Mouse (Mus musculus): ENCODE measurements around the gene Tmem30c.

Tmem30c gene

DNA sequence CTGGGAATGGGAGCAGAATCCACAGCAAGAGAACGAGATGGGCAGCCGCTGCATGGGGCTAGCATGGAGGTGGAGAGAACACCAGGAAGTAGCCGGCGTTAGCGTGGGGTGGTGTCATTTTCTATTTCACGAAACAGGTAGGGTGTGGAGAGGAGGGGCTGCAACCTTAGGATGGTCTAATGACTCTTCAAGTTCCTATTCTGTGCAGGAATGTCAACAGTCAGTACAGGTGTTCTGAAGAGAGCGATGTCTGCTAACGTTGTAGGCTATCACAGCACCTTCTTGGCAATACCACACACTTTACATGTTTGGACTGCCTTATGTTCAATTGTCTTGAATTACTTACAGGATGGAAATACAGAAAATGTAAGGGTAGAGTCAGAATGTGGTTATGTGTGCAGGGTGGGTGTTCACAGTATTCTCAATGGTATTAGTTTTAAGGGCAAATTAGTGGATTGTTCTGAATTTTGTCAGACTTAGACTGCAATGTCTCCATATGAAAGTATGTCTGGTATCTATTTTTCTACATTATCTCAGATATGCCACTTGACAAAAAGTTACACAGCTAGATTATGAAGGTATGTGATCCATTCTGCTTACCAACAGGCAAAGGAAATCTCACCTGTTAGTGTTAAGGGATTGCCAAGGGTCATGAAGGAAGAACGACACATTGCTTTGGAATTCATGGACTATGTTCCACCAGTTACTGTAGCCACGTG lies 2.7 kb upstream of the Tmem30c start:
- DNase-seq (ENCODE audit: low read depth, low spot score), result no peak

DNA sequence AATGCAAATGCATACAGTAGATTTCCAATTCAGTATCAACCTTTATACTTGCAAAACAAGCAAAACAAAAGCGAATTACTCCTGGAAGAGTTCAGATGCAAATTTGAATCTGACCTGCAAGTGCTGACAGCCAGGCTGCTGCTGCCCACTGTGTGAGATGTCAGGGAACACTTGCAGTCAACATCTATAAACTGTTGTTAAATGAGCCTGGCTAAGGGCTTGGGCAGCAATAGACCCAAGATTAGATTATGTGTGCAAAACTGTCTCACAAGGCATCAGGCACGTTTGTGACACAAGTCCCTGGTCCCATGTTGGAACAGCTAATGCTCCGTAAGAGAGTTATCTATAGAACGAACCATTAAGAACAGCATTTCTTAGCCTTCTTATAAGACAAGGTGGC lies 369 bp downstream of the Tmem30c start:
- no peak for DNase-seq (ENCODE audit: low read depth, low spot score)

DNA sequence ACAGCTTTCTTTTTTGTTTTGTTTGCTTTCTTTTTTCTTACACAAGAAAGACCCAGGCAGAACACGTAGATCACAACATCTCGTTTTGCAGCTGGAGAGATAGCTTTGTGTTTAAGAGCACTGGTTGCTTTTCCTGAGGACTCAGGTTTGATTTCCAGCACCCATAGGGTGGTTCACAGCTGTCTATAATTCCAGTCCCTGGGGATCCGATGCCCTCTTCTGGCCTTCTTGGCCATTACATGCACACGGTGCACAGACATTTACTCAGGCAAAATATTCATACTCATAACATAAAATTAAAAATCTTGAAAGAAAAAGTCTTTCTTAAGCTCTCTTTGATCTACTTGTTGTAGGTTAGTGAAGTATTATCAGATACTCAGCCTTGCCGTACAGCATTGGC lies 969 bp downstream of the Tmem30c start:
- DNase-seq (ENCODE audit: low read depth, low spot score), result no peak

DNA sequence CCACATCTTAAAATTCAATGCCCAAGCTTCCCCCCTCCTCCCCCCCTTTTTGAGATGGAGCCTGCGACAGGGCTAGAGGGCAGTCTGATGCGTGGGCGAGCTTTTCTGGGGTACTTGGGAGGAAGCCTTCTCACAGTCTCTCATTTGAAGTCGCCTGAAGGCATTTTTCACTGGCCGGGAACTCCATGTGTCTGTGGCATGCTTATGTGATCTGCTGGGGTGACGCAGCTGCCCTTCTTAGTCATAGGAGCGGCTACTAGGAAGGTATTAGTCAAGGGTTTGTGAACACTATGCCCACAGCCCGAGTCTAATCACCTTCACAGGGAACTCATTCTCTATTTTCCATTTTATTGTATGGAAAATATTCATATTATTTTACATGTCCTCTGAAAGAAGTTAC lies 11.2 kb downstream of the Tmem30c start:
- DNase-seq (ENCODE audit: low read depth, low spot score), result no peak

DNA sequence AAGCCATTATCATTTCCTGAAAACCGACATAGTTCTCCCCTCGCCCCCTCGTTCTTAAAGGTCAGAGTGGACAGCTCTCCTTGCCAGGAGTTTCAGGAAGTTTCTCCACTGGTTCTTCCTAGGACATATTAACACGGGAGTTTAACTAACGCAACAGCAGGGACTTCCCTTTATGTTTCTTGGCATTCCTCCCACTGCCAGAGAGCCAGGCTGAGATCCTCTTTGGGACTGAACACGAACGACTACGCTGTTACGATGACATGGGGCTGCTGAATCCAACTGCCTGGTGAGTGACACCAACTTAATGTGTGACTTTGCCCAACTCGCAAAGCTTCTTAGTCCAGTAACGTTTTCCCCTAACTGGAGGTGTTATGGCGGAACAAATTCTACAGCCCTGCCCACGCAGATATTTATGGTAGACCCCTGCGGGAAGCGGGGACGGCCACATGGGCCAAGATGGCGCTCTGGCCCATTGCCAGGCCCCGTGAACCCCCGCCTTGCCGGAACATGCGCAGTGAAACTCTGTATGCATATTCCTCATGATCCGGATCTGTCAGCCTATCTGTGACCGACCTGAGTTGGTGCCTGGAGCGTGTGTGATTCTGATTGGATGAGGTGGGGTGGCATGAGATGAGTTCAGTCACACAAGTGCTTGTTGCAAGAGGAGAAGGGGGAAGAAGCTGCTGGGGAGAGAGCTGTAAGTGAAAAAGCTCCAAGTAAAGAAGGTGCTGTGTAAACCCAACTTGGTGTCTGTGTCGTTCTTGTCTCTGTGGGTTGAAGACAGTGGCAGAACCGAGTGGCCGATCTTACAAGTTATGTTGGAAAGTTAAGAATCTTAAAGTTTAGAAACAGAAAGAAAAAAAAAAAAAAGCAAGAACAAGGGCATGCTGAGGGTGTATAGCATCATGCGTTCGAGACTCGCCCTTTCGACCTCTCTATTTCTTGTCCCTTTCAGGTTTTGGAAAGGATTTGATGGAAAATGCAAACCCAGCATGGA lies 12.1 kb downstream of the Tmem30c start:
- no peak for DNase-seq (ENCODE audit: low read depth, low spot score)

DNA sequence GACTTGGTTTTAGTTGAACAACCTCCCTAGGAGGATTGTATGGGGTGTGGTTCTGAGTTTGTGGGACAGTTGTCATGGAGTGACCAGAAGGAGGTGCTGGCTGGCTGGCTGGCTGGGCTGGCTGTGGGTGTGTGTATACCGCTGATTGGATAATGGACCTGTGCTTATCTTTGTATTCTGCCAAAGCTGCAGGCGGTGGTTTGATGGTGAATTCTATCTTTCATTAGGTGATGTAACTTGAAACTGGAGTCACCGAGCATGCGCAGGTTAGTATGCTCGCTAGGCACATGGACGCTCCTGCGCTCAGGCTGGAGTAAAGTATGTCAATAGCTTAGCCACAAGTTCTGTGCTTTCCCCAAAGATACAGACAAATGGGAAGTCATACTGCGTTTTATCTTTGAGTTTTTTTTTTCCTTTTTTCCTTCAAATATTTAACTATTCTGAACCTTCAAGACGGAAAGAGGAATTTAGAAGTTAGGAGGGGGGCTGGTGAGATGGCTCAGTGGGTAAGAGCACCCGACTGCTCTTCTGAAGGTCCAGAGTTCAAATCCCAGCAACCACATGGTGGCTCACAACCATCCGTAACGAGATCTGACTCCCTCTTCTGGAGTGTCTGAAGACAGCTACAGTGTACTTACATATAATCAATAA lies 13.6 kb downstream of the Tmem30c start:
- no peak for DNase-seq (ENCODE audit: low read depth, low spot score)

DNA sequence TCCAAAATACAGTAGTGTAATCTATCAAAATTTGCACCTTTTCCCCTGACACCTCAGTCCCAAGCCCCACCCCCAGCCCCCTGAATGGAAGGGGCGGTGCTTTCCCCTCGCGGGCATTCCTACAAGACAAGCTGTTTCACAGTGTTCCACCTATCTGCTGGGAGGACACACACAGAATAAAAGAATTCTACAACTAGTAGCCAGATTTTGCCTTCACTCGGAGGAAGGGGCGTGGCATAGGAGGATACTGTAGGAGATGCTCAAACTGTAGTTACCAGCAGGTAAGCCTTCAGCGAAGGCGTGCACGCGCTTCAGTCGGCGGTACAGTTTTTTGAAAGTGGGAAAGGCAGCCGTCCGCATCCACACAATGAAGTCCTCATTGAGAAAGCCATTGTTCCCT lies 22.9 kb downstream of the Tmem30c start:
- DNase-seq (ENCODE audit: low read depth, low spot score), result no peak

DNA sequence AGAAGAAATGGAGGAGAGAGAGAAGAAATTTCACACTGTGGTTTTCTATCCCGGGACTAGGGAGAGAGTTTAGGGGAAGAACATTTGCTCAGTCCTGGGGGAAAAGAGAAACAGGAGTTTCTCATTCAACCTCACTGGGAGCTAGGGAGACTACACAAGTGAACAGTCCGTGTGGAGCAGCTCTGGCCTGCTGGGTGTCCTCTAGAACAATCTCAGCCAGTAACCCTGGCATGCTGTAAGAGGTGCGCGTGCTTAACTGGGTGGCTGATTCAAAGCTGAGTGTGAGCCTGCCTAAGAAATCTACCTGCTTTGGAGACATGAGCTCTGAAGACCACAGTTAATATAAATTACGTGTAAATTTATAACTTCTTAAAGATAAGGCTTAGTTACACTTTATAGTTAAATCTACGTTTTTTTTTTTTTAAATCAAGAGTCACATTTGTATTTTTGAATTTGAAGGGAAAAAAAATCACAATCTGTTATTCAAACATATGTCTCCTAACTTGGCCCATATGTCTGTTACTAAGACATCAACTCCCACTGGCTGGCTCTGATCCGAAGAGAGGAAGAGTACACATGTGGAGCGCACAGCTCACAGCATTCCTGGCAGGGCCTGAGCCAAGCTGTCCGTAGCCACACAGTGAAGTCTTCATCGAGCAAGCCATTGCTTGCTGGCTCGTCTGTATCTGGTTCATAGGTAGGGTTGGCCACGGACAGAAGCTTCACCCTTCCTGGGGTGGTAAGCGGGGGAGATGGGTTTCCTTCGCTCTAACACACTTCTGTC lies 24.4 kb downstream of the Tmem30c start:
- no peak for DNase-seq (ENCODE audit: low read depth, low spot score)

DNA sequence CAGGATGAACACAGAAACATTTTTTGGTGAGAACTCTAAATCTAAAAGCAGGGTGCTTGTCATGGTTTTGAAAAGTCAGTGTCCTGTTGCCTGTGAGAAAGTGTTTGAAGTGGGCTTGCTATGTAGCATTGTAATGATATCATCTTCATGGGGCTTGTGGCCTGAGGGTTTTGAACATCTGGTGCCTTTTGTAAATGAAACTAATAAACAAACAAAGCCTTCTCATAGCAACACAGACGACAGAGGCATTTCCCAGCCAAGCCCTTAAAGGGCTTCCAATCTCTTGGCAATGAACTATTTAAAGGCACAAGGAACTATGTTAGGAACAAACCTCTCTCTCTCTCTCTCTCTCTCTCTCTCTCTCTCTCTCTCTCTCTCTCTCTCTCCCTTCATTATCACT lies 25.6 kb downstream of the Tmem30c start:
- no peak for DNase-seq (ENCODE audit: low read depth, low spot score)

DNA sequence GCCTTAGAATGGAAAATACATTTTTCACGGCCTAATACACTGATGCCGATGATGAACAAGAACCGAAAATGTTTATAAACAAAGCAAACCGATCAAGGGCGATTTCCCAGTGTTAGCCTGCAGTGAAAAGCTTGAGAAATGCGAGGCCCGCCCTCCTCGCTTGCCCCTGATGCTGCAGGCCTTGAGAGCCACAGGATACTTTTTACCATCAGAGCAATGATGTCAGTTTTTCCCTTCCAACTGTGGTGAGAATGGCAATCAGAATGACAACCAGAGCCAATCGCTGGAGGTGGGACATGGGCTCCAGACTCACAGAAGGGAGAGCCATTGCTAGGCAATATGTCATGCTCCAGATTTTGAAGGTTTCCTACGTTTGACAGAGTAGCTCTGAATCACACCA lies 32.5 kb downstream of the Tmem30c start:
- DNase-seq (ENCODE audit: low read depth, low spot score), result no peak

DNA sequence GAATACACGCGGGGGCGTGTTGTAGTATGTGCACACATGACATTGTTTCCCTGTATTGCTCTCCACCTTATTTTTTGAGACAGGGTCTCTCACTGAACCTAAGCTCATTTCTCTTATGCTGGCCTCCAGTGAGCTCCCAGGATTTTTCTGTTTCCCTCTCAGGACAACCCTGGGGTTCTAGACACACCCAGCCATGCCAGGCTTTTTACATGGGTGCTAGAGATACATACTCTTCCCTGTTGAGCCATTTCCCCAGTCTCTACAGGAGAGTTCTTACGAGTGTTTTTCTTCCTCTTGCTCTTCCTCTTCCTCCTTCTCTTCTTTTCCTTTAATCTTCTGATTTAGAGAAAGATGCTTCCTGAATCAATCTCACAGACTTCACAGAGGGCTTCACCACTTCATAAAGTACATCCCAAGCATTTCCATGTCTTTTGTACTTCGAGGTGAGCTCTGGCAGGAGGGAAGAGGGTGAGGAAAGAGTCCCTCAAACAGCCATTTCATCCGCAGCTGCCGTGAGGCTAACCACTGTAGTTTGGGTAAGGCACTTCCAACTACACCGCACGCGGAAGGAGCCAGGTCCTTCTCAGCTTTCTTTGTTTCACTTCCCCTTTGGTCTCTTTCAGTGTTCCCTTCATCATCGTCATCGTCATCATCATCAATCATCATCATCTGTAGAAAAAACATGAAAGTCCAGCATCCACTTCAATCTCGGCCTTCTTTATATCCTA lies 33.1 kb downstream of the Tmem30c start:
- no peak for DNase-seq (ENCODE audit: low read depth, low spot score)

DNA sequence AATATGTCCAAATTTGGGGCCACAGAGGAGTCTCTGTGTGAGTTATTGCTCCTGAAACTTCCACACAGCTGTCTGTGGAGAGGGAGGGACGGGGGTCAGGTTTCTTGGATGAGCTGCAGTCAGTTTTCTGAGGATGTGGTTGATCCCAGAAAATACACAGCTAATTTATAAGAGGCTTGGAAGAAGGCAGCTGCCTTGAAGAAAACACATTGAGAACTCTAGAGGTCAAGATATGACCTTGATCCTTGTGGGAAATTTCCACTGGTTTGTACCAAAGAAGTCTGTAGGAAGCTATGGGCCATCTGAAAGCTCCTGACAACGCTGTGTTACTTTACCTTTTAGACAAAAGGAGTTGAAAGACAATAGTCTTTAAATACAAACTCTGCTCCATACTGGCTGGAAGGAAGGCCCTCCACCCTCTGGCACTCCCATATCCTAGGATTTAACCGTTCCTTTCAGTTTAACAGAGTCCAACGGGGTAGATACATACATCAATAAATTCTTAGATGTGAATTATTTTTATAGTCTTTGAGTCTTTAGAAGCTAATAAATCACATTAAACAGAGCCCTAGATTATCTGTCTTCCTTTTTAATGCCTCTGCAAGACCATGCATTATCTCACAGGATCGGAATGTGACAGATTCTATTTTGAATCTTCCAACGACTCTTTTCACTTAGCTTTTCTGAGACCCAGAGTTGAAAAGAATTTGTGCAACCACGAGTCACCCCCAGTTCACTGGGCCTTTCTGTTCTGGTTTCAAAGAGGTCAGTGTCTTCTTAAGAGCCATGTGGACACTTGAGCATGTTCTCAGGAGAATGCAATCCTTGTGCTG lies 40.9 kb downstream of the Tmem30c start:
- peak; percentile 67 for DNase-seq (ENCODE audit: low read depth, low spot score)

DNA sequence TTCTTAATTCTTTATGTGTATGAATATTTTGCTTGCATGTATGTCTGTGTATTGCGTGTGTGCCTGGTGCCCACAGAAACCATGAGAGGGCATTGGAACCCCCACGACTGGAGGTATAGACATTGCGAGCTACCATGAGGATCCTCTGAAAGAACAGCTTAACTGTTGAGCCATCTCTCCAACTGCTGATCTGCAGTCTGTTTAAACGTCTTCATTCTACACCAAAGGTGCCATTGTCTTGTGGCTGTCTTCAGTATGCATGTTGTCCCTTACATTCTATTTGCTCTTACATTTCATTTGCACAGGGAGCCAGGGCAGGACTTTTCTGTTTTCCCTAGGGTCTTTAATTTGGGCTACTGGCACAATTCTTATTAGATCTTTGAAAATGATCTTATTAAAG lies 41.7 kb downstream of the Tmem30c start:
- no peak for DNase-seq (ENCODE audit: low read depth, low spot score)

DNA sequence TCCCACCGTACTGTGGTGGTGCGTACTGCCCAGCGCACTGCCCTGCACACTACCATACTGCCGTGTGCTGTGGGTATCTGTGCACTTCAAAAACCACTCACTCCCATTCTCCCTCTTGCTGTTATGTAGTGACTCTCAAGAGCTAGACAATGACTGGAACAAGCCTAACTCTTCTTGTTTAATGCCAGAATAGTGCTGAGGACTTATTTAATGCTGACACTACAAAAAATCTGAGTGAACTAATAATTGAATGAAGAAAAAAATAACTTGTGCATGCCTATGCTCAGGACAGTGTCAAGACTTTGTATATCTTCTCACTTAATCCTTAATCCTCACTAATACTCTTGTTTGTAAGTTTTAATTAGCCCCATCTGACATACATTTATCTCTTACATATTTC lies 45.2 kb downstream of the Tmem30c start:
- no peak for DNase-seq (ENCODE audit: low read depth, low spot score)

DNA sequence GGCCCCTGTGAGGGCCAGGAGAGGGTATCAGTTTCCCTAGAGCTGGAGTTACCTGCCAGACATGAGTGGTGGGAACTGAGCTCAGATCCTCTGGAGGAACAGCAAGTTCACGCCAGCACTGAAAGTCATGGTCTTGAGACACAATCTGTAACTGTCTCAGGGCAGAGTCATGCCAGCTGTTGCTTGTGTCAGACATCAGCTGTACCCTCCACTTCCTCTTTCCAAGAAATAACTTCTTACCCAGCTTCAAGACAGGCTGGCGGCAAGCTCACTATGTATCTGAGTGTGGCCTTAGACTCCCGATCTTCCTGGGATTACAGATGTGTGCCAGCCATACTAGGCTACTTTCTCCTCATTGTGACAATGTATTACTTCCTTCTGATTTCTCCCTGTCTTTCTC lies 46.1 kb downstream of the Tmem30c start:
- no peak for DNase-seq (ENCODE audit: low read depth, low spot score)

DNA sequence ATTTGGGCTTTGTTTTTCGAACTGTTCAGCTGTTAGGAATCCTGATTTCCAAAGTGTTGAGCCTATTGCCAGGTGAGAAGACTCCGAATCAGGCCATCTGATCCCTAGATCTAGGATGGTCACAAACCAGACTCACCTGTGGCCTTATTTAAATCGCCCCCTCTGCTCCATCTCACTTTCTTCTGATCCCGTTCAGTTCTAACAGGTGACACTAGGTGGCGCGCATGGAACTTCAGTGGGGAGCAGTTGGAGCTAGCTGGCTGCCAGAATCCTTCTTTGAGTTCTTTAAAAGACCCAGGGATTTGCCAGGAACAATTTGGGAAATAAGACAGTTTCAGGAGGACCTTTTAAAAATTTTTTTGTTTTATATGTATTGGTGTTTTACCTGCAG lies 48.8 kb downstream of the Tmem30c start:
- peak; percentile 80 for DNase-seq (ENCODE audit: low read depth, low spot score)

DNA sequence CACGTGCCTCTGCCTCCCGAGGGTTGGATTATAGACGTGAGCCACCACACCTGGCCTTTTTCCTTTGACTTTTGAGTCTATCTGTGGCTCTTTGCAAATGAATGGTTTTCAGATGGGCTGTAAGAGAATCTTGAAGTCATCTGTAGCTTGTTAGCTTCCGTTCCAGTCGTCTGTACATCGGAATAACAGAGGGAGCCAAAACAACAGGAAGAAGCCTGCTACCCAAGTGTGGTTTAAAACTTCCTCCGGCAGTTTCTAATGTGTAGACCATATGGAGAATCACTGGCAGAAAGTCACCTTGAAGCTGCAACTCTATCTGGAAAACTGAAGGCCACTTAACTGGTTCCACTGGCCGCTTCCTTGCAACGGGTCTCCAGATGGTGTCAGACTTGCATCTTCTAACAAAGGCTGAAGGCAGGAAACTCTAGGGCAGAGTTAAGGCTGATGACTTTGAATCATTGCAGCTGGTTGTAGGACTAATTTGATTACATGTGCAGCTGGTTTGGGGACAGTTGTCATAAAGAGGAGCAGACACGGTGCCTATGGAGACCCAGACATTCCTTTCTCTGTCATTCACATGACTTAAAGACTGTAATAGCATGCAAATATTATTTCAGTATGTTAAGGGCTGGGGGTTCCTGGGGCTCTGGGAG lies 49.3 kb downstream of the Tmem30c start:
- DNase-seq (ENCODE audit: low read depth, low spot score), result peak; percentile 44

DNA sequence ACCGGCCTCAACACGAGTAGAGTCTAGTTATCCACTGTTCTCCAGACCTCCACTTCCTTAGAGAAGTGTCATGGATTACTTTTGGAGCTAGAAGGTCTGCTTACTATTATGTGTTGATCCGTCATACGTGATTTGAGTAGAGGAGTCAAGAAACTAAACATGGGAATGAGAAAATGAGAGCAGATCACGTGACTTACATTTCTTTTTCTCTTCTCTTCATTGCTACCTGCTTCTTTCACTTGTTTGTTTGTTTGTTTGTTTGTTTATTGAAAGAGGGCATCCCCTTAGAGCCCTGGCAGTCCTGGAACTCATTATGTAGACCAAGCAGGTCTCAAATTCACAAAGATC lies 49.8 kb downstream of the Tmem30c start:
- DNase-seq (ENCODE audit: low read depth, low spot score), result no peak

DNA sequence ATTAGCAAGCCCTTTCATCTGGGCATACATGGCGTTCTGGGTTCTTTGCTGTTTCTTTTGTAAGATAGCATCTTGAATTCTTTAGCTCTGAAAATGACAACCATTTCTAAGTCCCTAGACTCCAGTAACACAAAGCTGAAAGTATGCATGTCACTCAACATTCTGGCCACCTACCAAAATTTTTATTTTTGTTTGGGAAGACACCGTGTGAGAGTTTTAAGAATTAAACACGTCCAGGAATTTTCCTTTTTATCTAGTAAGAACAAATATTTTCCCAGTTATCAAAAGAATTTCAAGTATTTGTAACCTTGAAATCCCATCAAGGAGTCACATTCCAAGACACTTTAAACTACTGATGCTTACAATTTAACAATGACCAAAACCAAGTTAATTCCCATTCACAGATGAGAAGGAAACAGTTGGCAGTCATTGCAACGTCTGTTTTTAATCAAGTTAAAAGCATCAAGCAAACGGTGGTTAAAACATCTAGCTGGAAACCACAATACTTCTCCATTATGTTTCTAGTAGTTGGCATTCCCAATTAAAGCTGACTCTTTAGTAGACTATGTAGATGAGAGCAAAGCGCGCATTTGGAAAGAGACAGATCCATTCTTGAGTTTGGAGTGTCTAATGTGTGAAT lies 56.7 kb downstream of the Tmem30c start:
- DNase-seq (ENCODE audit: low read depth, low spot score), result no peak

Data from mesoderm, embryonic 11.5 days (tissue).